Mouse (Mus musculus): ENCODE results near the gene Zfhx2. TPM values are rescaled to one million over a fixed set of nuclear protein-coding genes. Genes with fewer than 3 reads are reported as not detected.

Zfhx2 gene
- total RNA-seq, 2 experiments from 2014 or later, result 4.9 to 8.8 TPM

- no peak for DNase-seq
Observed at GRCm38 (mm10) chr14:55078366-55078989, 13.6 kb downstream of the Zfhx2 start.

GRCm38 (mm10) chr14:55077481-55078365, 14.4 kb downstream of the Zfhx2 start:
- DNase-seq, result no peak

- DNase-seq, result no peak
Observed at GRCm38 (mm10) chr14:55076956-55077355, 15.2 kb downstream of the Zfhx2 start.

- no peak for DNase-seq
Observed at GRCm38 (mm10) chr14:55076224-55076623, 15.9 kb downstream of the Zfhx2 start.

GRCm38 (mm10) chr14:55074416-55074815, 17.7 kb downstream of the Zfhx2 start:
- no peak for DNase-seq

GRCm38 (mm10) chr14:55071756-55072155, 20.4 kb downstream of the Zfhx2 start:
- no peak for DNase-seq

GRCm38 (mm10) chr14:55066042-55066441, 26.1 kb downstream of the Zfhx2 start:
- no peak for DNase-seq

GRCm38 (mm10) chr14:55065391-55065790, 26.7 kb downstream of the Zfhx2 start:
- no peak for DNase-seq

GRCm38 (mm10) chr14:55064481-55065370, 27.4 kb downstream of the Zfhx2 start:
- no peak for DNase-seq

- DNase-seq, result no peak
Observed at GRCm38 (mm10) chr14:55063581-55064381, 28.3 kb downstream of the Zfhx2 start.

- no peak for DNase-seq
Observed at GRCm38 (mm10) chr14:55063117-55063516, 29.0 kb downstream of the Zfhx2 start.

- peak; percentile 33 for DNase-seq
Observed at GRCm38 (mm10) chr14:55062626-55063025, 29.5 kb downstream of the Zfhx2 start.

- DNase-seq, result no peak
Observed at GRCm38 (mm10) chr14:55061845-55062244, 30.3 kb downstream of the Zfhx2 start.

- no peak for DNase-seq
Observed at GRCm38 (mm10) chr14:55059931-55060330, 32.2 kb downstream of the Zfhx2 start.

- no peak for DNase-seq
Observed at GRCm38 (mm10) chr14:55059009-55059408, 33.1 kb downstream of the Zfhx2 start.

GRCm38 (mm10) chr14:55055167-55055834, 36.8 kb downstream of the Zfhx2 start:
- DNase-seq, result peak; percentile 89 to 93

GRCm38 (mm10) chr14:55054191-55054749, 37.9 kb downstream of the Zfhx2 start:
- DNase-seq, result no peak

- DNase-seq, result no peak
Observed at GRCm38 (mm10) chr14:55053708-55054190, 38.4 kb downstream of the Zfhx2 start.

GRCm38 (mm10) chr14:55053050-55053449, 39.1 kb downstream of the Zfhx2 start:
- DNase-seq, result no peak

- DNase-seq, result no peak
Observed at GRCm38 (mm10) chr14:55052496-55052895, 39.6 kb downstream of the Zfhx2 start.
